Mouse (Mus musculus): ENCODE measurements around the gene Det1. TPM values are rescaled to one million over a fixed set of nuclear protein-coding genes. Genes with fewer than 3 reads are reported as not detected.

Det1 gene
- total RNA-seq, 2 experiments from 2014 or later = 8.5 to 9.2 TPM

GRCm38 (mm10) chr7:78793895-78794570 lies 53.0 kb downstream of the Det1 start:
- no peak for DNase-seq
- intact Hi-C loops (cut with DNase I; ENCODE audit: low total_unique reads) = loop anchor here (2.0 kb wide), 1 partner anchor 97 kb away; no protein-coding TSS in a partner anchor

GRCm38 (mm10) chr7:78791359-78792222 lies 55.5 kb downstream of the Det1 start:
- peak; percentile 18 for DNase-seq

GRCm38 (mm10) chr7:78787793-78788380 lies 59.2 kb downstream of the Det1 start:
- no peak for DNase-seq
- intact Hi-C loops (cut with DNase I; ENCODE audit: low total_unique reads) = loop anchor here (5.0 kb wide), 1 partner anchor 59 kb away; the partner anchor contains the start of gene Det1

More at GRCm38 (mm10) chr7:78791359-78792222, 55.5 kb downstream of the Det1 start:
- intact Hi-C loops (cut with DNase I; ENCODE audit: low total_unique reads) = loop anchor here (2.0 kb wide), 1 partner anchor 99 kb away; no protein-coding TSS in a partner anchor

GRCm38 (mm10) chr7:78785906-78786305 lies 61.2 kb downstream of the Det1 start:
- intact Hi-C loops (cut with DNase I; ENCODE audit: low total_unique reads) = loop anchor here (5.0 kb wide), 1 partner anchor 61 kb away; the partner anchor contains the start of gene Det1
- DNase-seq = no peak

- peak; percentile 88 for DNase-seq
- intact Hi-C loops (cut with DNase I; ENCODE audit: low total_unique reads) = no loop called here
Observed at GRCm38 (mm10) chr7:78782639-78783581, 64.2 kb downstream of the Det1 start, which contains the start of the genes Mrps11 and Mrpl46. Gene Mrps11 (plus strand): TSS chr7:78783119. Gene Mrpl46 (minus strand): TSS chr7:78783531.

- no peak for DNase-seq
Observed at GRCm38 (mm10) chr7:78778741-78779140, 68.3 kb downstream of the Det1 start.

More at GRCm38 (mm10) chr7:78778741-78779140, 68.3 kb downstream of the Det1 start:
- intact Hi-C loops (cut with DNase I; ENCODE audit: low total_unique reads) = no loop called here

Small RNAs within 50 kb of the gene (microRNA-seq; reads per million reads assigned to microRNA genes)
- gene Mir7-2 = 0 to 3.2 reads per million in 2 experiments

Other genes with a start within 250 kb of the Det1 start
- gene Ntrk3, start 109.3 kb downstream of the Det1 start, total RNA-seq (2021) = 1 to 10 TPM; 3.1 to 3.5 TPM
- gene Mrps11, start 64.1 kb downstream of the Det1 start, total RNA-seq (2021) = 10 to 100 TPM; 25.7 to 26.9 TPM
- 10 to 100 TPM; 30.2 to 36.2 TPM for gene Mrpl46, start 63.7 kb downstream of the Det1 start, total RNA-seq (2021)
- gene Aen, start 48.6 kb upstream of the Det1 start, total RNA-seq (2021) = 10 to 100 TPM; 23.2 to 27.5 TPM
- 1 to 10 TPM; 1.0 to 1.2 TPM for gene Isg20, start 66.2 kb upstream of the Det1 start, total RNA-seq (2021)
- gene Acan, start 206.2 kb upstream of the Det1 start, total RNA-seq (2021) = 1 to 10 TPM; 2.0 to 2.4 TPM

Data from gastrocnemius, postnatal 14 days (tissue).